Mouse (Mus musculus): ENCODE results near the gene Slfn9.
"Not testable (repeated sequence)": the region's sequence is repeated elsewhere in the genome, so short reads cannot be mapped to it uniquely, and the experiment has no call there.

Gene Slfn9

DNA sequence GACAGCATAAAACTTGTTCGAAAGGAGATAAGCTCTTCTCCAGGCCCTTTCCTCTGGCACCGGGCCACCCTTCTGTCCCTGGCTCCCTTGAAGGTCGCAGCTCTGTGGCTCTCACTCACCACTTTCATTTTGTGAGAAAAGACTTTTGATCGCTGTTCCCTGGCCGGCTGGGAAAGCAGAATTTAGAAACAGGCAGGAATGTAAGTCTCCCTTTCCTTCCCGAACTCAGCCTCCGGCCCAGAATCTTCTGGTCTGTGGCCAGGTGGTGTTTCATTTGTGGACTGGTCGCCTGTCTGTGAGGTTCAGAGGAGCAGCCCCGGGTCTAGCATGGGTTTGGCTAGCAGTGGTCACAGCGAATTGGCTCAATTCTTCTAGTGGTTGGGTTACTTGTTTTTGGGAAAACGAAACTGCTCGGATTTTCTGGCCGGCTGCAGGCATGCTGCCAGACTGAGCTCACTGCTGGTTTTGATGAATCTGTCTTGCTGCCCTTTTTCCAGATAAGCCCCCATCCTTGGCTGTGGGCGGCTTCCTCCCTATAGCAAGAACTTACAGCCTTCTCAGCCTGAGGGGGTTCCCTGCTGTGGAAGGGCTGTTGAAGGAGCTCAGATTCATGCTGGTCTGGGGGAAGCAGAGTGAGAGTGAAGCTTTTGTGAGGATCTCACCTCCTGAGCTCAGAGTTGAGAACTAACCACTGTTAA, at the start of gene Slfn9:
Slfn9 (minus strand) TSS at position 362 of the 698 bp plus-strand sequence.
- DNase-seq (ENCODE audit: low read depth, low spot score): peak; percentile 45

DNA sequence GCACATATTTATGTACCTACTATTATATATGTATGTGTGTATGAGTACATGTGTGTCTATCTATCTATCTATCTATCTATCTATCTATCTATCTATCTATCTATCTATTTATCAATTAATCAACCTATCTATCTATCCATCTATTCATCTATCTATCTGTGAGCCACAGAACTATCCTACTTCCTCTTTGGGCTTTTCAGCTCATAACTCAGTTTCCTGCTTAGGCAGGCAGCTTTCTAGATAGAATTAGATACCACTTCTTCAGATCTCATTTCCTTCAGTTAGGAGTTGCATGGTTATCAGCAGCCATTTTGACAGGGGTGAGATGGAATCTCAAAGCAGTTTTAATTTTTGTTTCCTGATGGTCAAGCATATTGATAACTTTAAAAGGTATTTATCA, 49.4 kb upstream of the Slfn9 start:
- no peak for DNase-seq (ENCODE audit: low read depth, low spot score)

DNA sequence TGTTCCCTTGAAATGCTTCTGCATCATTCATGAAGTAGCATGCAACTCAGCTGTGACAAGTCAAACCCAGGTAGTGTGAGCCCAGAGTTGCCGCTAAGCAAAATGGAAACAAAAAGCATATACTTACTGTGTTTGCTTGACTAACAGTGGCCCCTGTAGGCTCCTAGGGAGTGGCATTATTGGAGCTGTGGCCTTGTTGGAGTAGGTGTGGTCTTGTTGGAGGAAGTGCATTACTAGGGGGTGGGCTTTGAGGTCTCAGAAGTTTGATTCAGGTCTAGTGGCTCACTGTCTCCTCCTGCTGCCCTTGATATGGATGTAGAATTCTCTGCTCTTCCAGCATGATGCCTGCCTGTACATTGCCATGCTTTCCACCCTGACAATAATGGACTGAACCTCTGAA, 48.7 kb upstream of the Slfn9 start:
- DNase-seq (ENCODE audit: low read depth, low spot score): peak; percentile 38

GRCm38 (mm10) chr11:83039796-83040195, 48.2 kb upstream of the Slfn9 start:
- no peak for DNase-seq (ENCODE audit: low read depth, low spot score)

DNA sequence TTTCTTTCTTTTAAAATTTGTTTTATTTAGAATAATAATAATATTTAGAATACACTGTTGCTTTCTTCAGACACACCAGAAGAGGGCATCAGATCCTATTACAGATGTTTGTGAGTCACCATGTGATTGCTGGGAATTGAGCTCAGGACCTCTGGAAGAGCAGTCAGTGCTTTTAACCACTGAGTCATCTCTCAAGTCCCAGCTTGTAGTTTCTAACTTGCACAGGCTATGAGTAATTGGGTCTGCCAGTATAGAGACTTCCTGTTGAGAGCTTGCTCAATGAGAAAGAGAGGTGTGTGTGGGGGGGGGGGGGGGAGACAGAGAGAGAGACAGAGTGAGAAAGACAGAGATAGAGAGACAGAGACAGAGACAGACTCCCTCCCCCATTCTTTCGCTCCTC, 47.5 kb upstream of the Slfn9 start:
- DNase-seq (ENCODE audit: low read depth, low spot score): no peak

- DNase-seq (ENCODE audit: low read depth, low spot score): not testable (repeated sequence)
Measured at GRCm38 (mm10) chr11:83038686-83039085, 47.1 kb upstream of the Slfn9 start.

DNA sequence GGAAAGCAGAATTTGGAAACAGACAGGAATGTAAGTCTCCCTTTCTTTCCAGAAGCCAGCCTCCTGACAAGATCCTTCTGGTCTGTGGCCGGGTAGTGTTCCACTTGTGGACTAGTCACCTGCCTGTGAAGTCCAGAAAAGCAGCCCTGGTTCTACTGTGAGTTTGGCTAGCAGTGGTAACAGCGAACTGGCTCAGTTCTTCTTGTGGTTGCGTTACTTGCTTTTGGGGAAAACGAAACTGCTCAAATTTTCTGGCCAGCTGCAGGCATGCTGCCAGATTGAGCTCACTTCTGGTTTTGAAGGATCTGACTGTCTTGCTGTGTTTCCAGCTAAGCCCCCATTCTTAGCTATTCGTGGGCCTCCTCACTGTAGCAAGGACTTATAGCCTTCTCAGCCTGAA, 29.0 kb upstream of the Slfn9 start, which contains the start of gene Slfn8:
Slfn8 (minus strand) TSS at position 190 of the 400 bp plus-strand sequence.
- no peak for DNase-seq (ENCODE audit: low read depth, low spot score)

DNA sequence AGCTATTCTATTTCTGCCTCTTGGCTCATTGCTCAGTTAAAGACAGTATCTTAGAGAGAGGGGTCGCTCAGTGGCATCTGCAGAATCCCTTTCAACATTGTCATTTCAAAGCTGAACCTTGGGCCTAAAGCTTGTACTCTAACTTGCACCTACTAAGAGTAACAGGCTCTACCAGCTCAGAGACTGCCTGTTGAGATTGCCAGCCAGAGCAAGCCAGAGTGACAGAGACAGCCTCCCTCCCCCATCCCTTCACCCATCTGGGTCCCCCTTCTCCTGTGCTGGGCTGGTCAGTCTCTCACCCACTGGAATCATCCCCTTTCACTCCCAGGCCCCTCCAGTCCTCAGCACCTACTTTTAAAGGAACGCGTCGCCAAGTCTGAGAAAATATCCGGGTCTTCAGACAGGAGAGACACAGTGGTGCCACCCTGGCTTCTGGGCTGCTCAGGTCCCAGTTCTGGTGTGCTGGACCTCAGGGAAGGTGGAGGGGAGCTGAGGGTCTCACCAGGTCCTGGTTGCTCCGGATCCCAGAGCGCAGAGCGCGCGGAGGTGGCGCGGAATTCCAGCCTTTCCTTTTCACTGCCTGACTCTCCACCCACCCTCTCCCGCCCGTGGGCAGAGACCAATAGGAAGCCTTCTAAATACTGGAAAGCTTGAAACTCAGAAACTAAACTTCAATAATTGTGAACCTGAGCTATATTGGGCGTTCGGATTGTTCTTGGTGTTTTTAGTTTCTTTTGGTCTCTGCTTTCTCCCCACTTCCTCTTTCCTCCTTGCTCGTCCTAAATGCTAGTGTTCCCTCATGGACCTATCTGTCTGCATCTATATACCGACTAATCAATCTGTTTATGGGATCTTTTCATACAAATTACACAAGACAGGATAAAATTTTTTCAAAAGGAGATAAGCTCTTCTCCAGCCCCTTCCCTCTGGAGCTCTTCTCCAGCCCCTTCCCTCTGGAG, 28.2 kb upstream of the Slfn9 start:
- not testable (repeated sequence) for DNase-seq (ENCODE audit: low read depth, low spot score)

DNA sequence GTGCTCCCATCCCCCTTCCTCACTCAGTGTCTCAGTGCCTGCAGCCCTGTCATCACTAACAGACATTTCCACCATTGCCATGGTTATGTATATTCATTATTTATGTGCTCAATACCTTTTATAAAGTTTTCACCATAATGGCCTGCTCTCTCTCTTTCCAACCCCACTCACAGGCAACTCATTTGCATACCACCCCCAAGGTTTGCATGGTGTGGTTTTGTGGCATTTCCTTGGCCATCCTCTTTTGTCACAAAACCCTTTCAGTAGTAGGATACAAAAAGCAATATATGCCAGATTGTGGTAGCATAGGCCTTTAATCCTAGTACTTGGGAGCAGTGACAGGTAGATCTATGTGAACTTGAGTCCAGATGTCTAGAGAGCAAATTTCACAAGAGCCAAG, 24.5 kb upstream of the Slfn9 start:
- no peak for DNase-seq (ENCODE audit: low read depth, low spot score)

DNA sequence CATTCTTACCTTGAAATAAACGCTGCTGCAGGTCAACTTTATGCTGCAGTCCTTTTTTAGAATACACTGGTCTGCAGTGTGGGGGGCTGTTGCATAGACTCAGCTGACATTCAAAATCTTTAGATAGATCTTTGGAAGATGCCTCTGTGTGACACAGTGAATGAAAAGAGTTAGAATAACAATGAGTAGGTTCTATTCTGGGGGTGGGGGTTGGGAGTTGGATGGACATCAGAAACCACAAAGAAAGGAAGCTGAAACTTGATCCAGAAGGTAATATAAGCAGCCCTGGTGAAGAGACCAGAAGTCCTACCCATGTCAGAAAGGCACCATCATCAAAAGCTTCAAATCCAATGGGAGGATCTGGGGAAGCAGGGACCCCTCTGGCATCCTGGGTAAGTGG, 21.7 kb upstream of the Slfn9 start:
- no peak for DNase-seq (ENCODE audit: low read depth, low spot score)

- DNase-seq (ENCODE audit: low read depth, low spot score): not testable (repeated sequence)
Measured at GRCm38 (mm10) chr11:82990612-82991385, 831 bp downstream of the Slfn9 start.

DNA sequence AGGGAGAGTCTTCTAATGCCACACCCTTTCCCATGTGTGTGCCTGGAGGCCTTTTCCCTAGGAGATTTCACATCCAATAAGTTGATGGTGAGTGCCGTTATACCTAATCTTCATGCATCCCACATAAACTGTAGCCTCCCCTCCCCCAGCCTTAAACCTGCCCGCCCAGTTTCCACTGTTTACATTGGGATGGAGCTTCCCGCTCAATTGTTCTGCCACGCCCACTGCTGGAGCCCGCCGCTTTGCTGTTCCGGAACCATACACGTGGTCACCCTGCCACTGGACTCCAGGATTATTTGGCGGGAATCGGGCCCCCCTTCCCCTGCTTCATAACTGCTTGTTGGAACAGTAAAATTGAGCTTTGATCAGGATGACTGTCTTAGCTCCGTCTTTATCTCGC, 2.3 kb downstream of the Slfn9 start:
- DNase-seq (ENCODE audit: low read depth, low spot score): no peak

GRCm38 (mm10) chr11:82987621-82988020, 4.0 kb downstream of the Slfn9 start:
- DNase-seq (ENCODE audit: low read depth, low spot score): no peak

DNA sequence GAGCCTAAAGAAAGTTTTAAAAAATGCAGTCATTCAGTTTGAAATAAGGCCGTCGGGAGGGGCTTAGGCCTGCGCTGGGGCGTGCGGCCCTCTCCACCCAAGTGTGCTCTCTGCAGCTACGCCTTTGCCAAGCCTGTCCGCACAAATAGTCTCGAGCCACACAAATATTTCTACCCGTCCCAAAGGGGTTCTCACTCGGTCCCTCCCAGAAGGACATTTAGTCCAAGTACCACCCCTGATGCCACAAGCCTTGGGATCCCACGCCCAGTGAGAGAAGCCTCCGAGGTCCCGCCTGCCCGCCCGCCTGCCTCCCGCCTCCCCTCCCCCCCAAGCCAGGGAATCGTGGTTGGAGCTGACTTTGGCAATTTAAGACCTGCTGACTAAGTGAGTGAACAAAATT, 8.4 kb downstream of the Slfn9 start:
- no peak for DNase-seq (ENCODE audit: low read depth, low spot score)

DNA sequence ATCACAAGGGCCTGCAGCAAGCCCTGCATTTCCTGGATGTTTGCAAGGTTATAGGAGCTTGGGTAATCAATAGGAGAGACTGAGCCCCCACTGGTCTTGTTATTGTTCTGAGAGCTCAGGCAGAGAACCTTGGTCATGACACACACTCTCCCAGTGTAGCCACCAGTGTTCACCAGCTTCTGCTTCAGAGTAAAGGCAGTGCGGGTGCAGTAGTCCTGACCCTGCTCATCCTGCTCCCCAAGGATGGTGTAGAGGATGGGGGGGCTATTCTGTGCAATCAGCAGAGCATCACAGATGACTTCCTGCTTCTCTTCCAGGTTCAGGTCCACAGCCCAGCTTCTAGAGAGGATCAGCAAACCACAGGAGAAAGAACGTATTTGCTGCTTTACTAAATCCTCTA, 9.2 kb downstream of the Slfn9 start:
- not testable (repeated sequence) for DNase-seq (ENCODE audit: low read depth, low spot score)

GRCm38 (mm10) chr11:82973916-82974315, 17.7 kb downstream of the Slfn9 start:
- DNase-seq (ENCODE audit: low read depth, low spot score): no peak

- no peak for DNase-seq (ENCODE audit: low read depth, low spot score)
Measured at GRCm38 (mm10) chr11:82971590-82971974, 20.0 kb downstream of the Slfn9 start.

DNA sequence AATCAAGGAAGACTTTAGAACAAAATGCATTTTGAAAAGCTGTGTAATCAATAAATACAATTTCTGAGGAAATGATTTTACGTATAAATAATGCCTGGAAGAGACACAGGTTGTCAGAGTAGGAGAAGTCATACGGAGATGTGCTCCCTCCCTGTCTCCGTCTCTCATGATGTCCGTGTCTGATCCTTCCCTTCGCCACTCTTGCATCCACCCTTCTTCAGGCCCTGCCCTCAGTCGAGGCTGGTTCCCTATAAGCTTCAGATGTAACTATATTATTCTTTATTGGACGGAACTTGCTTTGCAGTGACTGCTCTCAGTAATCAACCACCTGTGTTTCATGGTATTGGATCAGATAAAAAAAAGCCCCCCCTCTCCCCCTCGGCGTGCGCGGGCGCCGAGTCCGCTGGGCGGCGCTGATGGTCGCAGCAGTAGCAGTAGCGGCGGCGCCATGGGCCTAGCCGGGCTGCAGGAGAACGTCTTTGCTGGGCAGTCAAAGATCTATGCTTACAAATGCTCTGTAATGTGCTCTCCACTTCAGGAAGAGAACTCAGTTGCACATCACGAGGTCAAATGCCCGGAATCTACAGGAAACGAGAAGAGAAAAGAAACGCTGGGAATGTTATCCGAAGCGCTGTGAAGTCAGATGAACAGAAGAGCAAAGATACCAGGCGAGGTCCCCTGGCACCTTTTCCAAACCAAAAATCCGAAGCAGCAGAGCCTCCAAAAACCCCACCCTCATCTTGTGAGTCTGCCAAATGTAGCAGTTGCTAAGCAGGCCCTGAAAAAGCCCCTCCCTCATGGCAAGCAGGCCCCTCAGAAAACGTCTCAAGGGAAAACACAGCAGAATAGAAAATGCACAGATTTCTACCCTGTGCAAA, 20.7 kb downstream of the Slfn9 start:
- DNase-seq (ENCODE audit: low read depth, low spot score): no peak

GRCm38 (mm10) chr11:82962215-82962614, 29.4 kb downstream of the Slfn9 start:
- no peak for DNase-seq (ENCODE audit: low read depth, low spot score)

- no peak for DNase-seq (ENCODE audit: low read depth, low spot score)
Measured at GRCm38 (mm10) chr11:82961743-82962142, 29.9 kb downstream of the Slfn9 start.

GRCm38 (mm10) chr11:82959613-82960012, 32.0 kb downstream of the Slfn9 start:
- DNase-seq (ENCODE audit: low read depth, low spot score): no peak
